Mouse (Mus musculus) kidney, adult 2 months (tissue): ENCODE measurements around the gene Ubb.

Experiments used
- CTCF ChIP-seq: fragments of 200-500 bp; conservative IDR thresholded peaks from 2 replicates; pipeline ENCODE4 v1.5.1; 2011; ENCODE audit warnings: low read depth, mild to moderate bottlenecking, control low read depth, low read length, moderate library complexity, mixed read lengths; ENCODE audit not compliant: insufficient read depth, insufficient read length
- POLR2A ChIP-seq: fragments of 200-500 bp; IDR thresholded peaks from one replicate; pipeline ENCODE4 v1.6.1; 2011; ENCODE audit warnings: low read depth, low read length, control low read depth

- no peak for TF ChIP-seq CTCF
- TF ChIP-seq POLR2A: no peak
Measured at GRCm38 (mm10) chr11:62537590-62537989, 13.4 kb upstream of the Ubb start.
